Mouse (Mus musculus) left cerebral cortex, adult 2 months (tissue): ENCODE measurements around the gene Vmn1r188. TPM values are rescaled to one million over a fixed set of nuclear protein-coding genes. Genes with fewer than 3 reads are reported as not detected.

Experiments used
- DNase-seq, 2 experiments: peaks; one replicate each; pipeline ENCODE4 v3.0.0; 2021 to 2022; ENCODE audit warnings: low spot score in 2 of 2, mixed read lengths in 1 of 2; ENCODE audit errors: extremely low spot score in 1 of 2
- H3K27ac ChIP-seq: fragments of 200-600 bp; 2 replicates; pipeline ENCODE4 v1.8.1; 2022
- H3K4me3 ChIP-seq: fragments of 200-600 bp; 2 replicates; pipeline ENCODE4 v1.8.1; 2022
- CTCF ChIP-seq: fragments of 200-600 bp; IDR thresholded peaks from 2 replicates; pipeline ENCODE4 v1.8.1; 2022; ENCODE audit warnings: antibody characterized with exemption, mild to moderate bottlenecking, moderate library complexity
- intact Hi-C: fragments of 180-260 bp; cut with DNase I; formaldehyde crosslinking; loops from one replicate; pipeline ENCODE4 v1.15.1; 2025
- total RNA-seq, 2 experiments: library from RNA; stranded (reverse); gene quantifications; 2 replicates each; pipeline ENCODE4 v1.2.3; 2021

Gene Vmn1r188
- total RNA-seq, 2 experiments from 2014 or later, result not detected

- no peak for DNase-seq
- Histone ChIP-seq H3K4me3 (peak overlapping the region; percentile 57), H3K27ac (peak overlapping the region; percentile 85)
- TF ChIP-seq CTCF, result no peak
- intact Hi-C loops, result loop anchor here (1.0 to 10.0 kb wide), 7 partner anchors 287 to 1720 kb away; partner anchors contain the start of genes Hist1h1a, Hist1h1c, Hist1h1t and Hist1h2af
Observed at GRCm38 (mm10) chr13:22041651-22042567, 42.3 kb upstream of the Vmn1r188 start.

GRCm38 (mm10) chr13:22042568-22043502, 41.4 kb upstream of the Vmn1r188 start, which contains the start of the genes Hist1h2ag and Hist1h2bj:
Gene Hist1h2ag, minus strand, starts transcription at chr13:22042944.
Gene Hist1h2bj, plus strand, starts transcription at chr13:22043214.
- peak; percentile 74 to 86 for DNase-seq
- intact Hi-C loops, result loop anchor here (5.0 to 10.0 kb wide), 5 partner anchors 288 to 1719 kb away; partner anchors contain the start of genes Hist1h1a, Hist1h1c, Hist1h1t and Hist1h2af

GRCm38 (mm10) chr13:22043503-22044431, 40.5 kb upstream of the Vmn1r188 start:
- TF ChIP-seq CTCF, result peak; percentile 77
- Histone ChIP-seq H3K4me3 (peak overlapping the region; percentile 51), H3K27ac (peak overlapping the region; percentile 65; the same call in 1 of the 2 replicates)
- intact Hi-C loops, result loop anchor here (5.0 to 10.0 kb wide), 5 partner anchors 289 to 1719 kb away; partner anchors contain the start of genes Hist1h1a, Hist1h1c, Hist1h1t and Hist1h2af
- no peak for DNase-seq

More at GRCm38 (mm10) chr13:22042568-22043502, 41.4 kb upstream of the Vmn1r188 start, which contains the start of the genes Hist1h2ag and Hist1h2bj:
- peak within 1 kb of the TSS; percentile 85 for H3K27ac ChIP-seq
- peak within 1 kb of the TSS; percentile 51 for H3K4me3 ChIP-seq

GRCm38 (mm10) chr13:22044432-22045155, 39.6 kb upstream of the Vmn1r188 start:
- no peak for DNase-seq
- H3K4me3 ChIP-seq, result no peak overlapping the region
- intact Hi-C loops, result loop anchor here (5.0 to 10.0 kb wide), 6 partner anchors 290 to 1718 kb away; partner anchors contain the start of genes Hist1h1a, Hist1h1c, Hist1h1t and Hist1h2af
- no peak for TF ChIP-seq CTCF
- H3K27ac ChIP-seq, result no peak overlapping the region

- H3K4me3 ChIP-seq, result no peak overlapping the region
- TF ChIP-seq CTCF, result no peak
- intact Hi-C loops, result loop anchor here (5.0 to 10.0 kb wide), 2 partner anchors 291 to 1227 kb away; partner anchors contain the start of genes Hist1h2ak, Hist1h2bn and Hist1h4k
- no peak for DNase-seq
- no peak overlapping the region for H3K27ac ChIP-seq
Observed at GRCm38 (mm10) chr13:22045311-22045710, 38.9 kb upstream of the Vmn1r188 start.

GRCm38 (mm10) chr13:22049041-22049440, 35.2 kb upstream of the Vmn1r188 start:
- no peak for DNase-seq
- H3K27ac ChIP-seq, result no peak overlapping the region
- TF ChIP-seq CTCF, result no peak
- no peak overlapping the region for H3K4me3 ChIP-seq
- intact Hi-C loops, result loop anchor here (5.0 to 10.0 kb wide), 2 partner anchors 294 to 1223 kb away; partner anchors contain the start of genes Hist1h2ak, Hist1h2bn and Hist1h4k

- no peak for TF ChIP-seq CTCF
- intact Hi-C loops, result loop anchor here (5.0 to 10.0 kb wide), 4 partner anchors 295 to 1362 kb away; partner anchors contain the start of genes Hist1h2ak, Hist1h2bn and Hist1h4k
- Histone ChIP-seq H3K27ac (peak overlapping the region; percentile 74; the same call in 1 of the 2 replicates), H3K4me3 (peak overlapping the region; percentile 73)
- DNase-seq, result no peak
Observed at GRCm38 (mm10) chr13:22049737-22050440, 34.4 kb upstream of the Vmn1r188 start.

- TF ChIP-seq CTCF, result peak; percentile 59
- DNase-seq, result peak; percentile 87 to 90
- Histone ChIP-seq H3K4me3 (peak overlapping the region; percentile 73), H3K27ac (peak overlapping the region; percentile 74)
- intact Hi-C loops, result loop anchor here (5.0 kb wide), 2 partner anchors 339 to 1361 kb away; no protein-coding TSS in a partner anchor
Observed at GRCm38 (mm10) chr13:22050591-22051522, 33.4 kb upstream of the Vmn1r188 start.
